Mouse (Mus musculus) megakaryocyte progenitor cell, adult 5-6 weeks (primary cell): ENCODE measurements around the gene Ubl3. TPM values are rescaled to one million over a fixed set of nuclear protein-coding genes. Genes with fewer than 3 reads are reported as not detected.

Experiments
- ATAC-seq: replicated peaks from 2 replicates; pipeline ENCODE4 v1.8.0; 2016; ENCODE audit warnings: mild to moderate bottlenecking, moderate TSS enrichment, inconsistent platforms; ENCODE audit not compliant: poor library complexity
- total RNA-seq, 2 experiments: library from RNA; stranded (forward) in 1 of 2; stranded (reverse) in 1 of 2; fragments of 157-497, 149-512 nt in 1 of 2; fragments of 200-1000 nt in 1 of 2; gene quantifications; 2 replicates each; pipeline versions ENCODE4 v1.2.3 to v1.2.4; 2015 to 2017

Ubl3 gene
- total RNA-seq (2015), result 23.5 and 26.2 TPM in 2 replicates
- total RNA-seq (2017), result 33.2 and 37.4 TPM in 2 replicates

DNA sequence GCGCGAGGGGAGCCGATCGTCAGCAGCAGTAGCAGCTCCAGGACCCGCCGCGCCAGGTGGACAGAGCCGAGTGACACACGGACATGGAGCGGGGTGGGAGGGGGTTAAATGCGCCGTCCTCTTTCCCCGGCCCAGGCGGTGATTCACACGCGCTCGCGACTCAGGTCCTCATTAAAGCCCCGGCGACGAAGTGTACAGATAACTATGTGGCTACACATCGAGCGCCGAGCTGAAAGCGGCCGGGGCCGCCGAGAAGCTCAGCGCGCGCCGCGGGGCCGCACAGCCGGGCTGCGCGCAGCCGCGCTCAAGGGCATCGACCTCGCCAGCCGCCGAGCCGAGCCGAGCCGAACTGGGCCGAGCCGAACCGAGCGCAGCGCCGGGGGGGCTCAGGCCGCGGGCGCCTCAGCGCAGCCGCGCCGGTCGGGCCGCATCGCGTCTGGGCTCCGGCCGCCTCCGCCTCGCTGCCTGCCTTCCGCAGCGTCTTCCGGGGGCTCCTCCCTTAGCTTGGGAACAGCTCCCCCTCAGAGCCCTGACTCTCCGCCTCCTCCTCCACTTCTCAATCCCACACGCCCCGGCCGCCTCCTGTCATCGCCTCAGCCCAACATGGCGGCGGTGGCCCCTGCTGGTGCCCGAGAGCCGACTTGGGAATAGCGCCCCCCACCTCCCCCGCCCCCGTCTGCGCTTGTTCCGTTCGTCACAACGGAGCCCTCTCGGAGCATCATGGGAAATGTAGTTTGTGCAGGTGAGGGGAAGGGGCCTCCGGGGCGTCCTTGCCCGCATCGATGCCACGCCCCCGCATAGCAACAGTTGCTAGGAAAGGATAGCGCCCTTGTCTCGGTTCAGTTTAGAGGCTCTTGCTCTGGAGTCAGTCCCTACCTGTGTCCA is at the start of gene Ubl3:
TSS of gene Ubl3 (minus strand) at position 603 of the 885 bp plus-strand sequence.
- peak; percentile 70 for ATAC-seq

DNA sequence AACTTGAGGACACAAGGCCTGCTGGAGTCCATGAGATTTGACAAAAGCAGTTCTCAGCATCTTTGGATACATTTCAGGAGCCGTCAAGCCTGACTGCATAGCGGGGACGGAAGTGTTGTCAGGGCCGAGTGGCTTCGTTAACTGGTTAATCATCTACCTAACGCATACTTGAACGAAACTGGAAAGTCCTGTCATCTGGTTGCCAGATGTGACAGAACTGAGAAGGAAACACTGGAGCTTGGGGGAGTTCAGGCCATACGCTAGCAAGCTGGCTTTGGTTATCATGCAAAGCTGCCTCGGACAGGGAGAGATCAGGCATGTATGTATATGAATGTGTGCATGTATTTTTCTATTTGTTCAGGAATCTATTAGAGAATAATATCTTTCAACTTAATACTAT is 45.8 kb upstream of the Ubl3 start:
- ATAC-seq, result no peak

DNA sequence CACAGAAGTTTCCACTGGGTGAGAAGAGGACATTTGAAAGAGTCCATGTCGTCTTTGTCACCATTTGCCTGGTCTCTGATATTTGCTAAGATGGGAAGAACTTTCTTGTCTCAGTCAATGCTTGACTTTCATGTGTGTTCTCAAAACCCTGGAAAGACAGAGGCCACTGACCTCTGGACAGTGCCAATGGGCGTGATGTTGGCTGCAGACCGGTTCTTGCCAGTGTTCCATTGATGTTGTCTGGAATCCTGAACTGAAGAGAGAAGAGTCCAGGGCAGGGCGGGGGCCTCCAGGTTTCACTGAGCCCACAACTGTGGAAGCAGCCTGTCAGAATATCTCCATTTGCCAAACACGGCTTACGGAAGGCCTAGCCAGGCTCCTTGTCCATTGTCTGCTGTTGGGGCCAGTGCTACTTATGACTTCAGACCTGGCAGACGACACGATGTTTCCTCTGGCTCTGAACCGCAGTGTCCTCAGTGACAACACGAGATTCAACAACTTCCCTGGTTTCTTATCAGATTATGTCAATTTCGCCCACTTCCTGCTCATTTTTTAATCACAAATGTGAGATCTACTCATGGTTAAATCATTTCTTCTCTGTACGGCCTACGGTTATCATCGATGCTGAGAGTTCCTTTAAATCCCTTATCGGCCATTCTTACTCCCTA is 43.6 kb upstream of the Ubl3 start:
- ATAC-seq, result peak; percentile 45

DNA sequence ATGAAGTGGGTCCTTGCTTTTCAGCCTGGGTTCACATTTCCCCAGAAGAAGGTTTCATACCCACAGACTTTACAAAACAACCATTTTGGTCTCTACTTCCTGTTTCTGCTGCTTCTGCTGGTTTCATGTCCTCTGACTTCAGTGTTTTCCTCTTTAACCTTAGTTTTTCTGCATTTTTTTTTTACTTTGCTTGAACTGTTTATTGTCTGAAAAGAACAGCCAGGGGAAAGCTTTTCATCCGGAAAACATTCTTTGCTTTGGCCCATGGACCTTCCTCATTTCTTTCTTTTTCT is 42.8 kb upstream of the Ubl3 start:
- ATAC-seq, result peak; percentile 85

DNA sequence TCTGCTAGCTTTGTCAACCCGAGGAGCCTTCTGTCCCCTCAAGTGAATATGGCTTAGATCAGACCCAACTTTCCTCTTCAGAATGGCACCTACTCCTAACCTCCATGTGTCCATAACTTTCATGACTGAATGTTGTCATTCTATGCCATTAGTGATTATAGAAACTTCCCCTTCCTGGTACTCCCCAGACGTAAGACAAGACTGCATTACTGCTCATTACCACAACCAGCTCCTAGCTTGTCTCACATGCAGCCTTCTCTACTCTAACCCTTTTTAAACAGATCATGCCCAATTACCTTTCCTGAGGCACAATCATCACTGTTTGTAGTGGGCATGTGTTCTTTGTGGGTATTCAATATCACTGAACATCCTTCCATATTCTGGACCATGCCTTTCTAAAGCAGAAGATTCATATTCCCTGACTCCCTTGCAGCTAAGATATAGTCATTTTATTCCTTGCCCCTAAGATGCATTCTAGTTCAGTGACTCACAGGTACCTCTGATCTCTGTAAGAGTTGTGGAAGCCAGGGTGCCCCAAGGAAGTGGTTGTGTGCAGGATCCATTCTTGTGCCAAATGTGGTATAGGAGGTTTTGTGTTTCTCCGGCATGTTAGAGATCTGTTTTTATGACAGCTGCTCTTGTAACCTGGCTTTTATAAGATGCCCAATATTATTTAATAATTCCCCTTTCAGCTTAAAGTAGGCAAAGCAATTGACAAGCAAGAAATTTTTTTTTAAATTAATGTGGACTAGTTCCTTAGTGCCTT is 42.3 kb upstream of the Ubl3 start:
- peak; percentile 33; the same call in 1 of the 2 replicates for ATAC-seq

DNA sequence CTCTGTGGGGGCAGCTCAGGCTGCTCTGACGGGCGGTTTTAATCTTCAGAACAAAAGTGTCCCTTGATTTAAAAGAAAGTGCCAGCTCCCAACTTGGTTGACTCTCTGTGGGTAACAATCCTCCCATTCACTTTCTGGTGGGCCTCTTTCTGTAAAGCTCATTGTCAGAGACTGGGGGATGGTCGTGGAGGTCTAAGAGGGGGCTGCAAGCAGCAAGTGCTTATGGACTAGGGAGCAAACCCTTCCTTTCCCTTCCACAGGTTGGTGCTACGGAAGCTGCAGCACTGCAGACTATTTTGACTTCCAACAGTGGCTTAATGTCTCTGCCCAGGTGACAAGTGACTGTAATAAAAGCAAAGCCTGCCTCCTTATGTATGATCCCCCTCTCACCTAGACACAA is 41.0 kb upstream of the Ubl3 start:
- no peak for ATAC-seq

DNA sequence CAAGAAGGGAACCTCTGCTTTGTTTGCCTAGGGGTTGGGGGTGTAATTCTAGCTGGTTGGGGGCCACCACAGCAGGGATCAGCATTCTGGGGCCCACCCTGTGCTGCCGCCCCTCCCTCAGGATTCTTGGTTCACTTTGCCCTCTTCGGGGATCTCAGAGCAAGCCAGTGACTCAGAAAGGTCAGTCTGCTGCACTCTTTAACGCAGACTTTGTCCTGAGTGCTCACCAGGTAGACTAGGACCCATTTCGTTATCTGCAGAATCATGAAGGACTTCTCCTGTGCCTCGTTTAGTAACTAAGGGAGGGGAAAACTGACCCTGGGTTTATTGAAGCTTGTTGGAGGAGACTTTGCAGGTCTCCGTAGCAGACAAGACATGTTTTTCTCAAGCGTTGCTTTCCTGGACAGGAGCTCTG is 38.9 kb upstream of the Ubl3 start:
- no peak for ATAC-seq

DNA sequence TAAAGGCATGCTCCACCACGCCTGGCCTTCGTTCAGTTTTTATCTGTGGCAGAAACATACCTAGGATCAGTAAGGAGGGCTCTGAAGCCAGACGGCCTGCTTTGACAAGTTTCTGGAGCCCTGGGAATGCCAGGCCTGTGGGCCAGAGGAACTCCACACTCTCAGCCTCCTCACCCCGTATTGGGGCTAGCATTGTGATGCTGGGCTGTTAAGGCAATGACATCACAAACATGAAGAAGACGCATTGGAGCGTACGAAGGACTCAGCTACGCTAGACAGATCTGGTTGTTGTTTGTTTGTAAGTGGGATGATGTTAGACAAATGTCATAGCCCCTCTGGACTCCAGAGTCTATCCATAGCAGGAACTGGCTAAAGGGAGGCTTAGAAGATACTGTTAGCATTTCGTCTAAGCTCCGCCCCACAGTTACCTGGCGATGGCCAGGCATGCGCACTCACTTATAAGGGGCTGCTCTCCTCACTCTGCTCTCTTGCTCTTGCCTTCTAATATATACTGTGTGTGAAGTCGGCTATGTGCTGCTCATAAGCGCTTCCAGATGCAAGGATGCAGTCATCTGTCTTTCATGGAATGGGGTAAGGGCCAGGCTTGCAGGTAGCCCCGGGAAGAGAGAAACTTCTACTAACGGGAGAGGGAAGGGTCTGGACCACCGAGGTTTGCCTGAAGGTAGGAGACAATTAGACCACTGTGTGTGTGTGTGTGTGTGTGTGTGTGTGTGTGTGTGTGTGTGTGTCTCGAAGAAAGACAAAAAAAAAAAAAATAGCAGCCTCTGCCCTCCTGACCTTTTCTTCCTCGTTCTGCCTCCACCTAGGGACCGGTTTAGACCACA is 38.2 kb upstream of the Ubl3 start:
- no peak for ATAC-seq

DNA sequence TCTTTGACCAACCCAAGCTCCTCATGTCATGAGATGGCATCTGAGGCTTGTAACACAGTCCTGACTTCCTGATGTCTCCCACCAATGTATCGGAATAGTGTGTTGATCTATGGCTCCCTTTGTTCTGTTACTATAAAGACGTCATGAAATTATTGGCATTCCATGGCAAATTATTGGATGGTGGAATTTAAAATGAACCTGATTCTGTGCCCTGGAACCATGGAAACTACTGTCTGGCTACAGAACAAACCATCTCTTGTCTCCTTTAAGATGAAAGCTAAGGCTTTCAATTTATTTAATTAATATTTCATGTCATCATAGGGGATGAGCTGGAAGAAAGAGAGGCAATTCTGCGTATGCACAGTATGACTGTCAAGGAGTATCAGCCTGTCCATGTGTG is 36.4 kb upstream of the Ubl3 start:
- no peak for ATAC-seq

DNA sequence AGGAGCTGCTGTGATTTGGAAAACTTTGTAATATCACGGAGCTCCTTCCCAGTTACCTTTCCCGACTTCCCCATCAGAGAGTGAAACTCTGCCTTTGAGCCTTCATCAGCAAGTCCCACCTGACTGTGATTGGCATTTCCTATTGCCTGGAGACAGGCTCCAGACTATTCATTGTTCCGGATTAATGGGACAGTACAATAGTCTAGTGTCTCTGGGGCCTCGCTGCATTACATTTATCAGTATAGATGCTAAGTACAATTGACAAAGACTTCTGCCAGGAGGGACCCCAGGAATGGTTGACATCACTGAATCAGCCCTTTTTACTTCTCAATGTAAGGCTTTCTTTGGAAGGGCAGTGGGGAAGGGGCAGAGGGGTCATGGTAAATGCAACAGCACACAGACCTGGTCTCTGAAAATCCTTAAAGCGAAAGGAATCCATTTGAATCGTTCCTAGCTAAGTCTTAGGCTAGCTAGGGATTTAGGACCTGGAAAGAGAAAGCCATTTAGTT is 35.6 kb upstream of the Ubl3 start:
- no peak for ATAC-seq

DNA sequence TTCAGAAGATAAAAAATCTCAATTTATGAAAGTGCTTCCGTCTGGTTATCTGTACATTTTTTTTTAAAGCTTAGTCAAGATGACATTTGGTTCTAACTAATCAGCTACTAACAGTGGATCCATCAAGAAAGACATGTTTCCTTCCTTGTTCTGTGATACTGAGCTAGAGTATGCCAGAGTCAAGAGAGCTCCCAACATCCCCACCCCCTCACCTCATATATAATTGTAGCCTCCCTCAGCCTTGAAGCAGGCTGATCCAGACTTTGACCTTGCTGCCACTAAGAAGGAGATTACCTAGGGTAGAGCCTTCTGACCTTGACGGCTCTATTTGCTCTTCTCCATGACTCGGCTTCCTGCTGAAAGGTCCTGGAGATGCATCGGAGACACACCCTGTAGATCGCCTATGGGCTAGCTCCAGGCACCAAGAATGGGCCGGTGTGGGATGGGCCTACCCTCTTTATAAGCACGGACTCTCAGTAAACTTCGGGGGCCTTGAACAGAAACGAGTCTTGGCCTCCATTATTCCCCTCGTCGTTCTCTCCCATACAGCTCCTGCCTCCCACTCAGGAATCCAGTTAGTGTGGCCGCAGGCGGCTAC is 27.9 kb upstream of the Ubl3 start:
- no peak for ATAC-seq

DNA sequence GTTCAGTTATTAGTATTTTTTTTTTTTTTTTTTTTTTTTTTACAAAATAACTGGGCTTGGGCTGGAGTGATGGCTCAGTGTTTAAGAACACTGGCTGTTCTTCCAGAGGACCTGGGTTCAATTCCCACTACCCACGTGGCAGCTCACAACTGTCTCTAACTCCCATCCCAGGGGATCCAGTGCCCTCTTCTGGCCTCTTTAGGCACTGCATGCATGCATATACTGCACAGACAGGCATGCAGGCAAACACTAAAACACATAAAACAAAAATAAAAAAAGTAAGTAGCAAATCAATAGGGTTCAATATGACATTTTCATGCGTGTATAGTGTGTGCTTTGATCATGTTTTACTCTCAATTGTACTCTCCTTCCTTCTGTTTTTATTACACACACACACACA is 26.6 kb upstream of the Ubl3 start:
- no peak for ATAC-seq

DNA sequence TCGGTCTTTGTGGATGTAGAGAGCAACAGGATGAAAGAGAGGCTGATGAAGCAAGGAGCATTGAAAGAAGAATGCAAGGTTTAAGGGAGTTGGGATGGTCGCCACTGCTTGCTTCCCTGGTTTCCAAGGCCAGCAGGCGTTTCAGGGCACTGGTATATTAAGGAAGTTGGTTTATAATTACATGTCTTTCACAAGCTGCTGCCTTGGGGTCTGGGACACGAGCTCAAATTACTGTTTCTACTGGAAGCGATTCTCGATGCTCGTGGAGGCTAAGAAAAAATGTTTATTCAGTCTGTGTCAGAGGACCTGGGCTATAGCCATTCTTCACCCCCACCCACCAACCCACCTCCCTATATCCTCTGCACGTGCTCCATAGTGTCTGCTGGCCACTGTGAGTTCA is 25.8 kb upstream of the Ubl3 start:
- ATAC-seq, result no peak

DNA sequence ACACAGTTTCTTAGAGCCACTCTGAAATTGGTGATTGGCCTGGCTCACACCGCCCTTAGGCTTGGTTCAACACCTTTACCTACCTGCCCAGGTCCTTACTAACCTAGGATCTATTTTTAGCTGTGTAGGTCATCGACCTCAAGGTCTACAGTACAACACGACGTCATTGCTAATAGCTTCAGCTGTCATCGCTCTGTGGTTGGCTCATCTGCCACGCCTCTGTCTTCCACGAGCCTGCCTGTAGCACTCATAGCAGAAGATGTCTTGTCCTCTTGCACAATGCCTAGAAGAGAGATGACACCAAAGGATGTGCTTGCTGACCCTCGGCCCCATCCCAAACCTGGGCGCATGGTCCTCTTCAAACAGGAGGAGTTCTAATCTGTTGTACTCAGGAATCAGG is 24.7 kb upstream of the Ubl3 start:
- no peak for ATAC-seq

DNA sequence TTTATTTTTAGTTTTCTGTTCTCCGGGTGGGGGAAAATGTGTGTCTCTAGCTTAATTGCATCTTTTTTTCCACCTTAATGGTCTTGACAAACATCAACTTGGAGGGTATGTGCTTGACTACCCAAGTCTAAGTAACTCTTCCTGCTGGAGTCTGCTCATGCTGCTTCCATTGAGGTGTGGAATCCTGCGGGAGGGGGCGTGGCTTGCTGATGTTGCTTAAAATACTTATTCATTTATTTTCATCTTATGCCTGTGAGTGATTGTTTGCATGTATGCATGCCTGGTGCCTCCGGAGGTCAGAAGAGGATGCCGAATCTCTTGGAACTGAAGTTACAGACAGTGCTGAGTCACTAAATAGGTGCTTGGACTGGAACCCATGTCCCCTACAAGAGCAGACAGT is 22.6 kb upstream of the Ubl3 start:
- no peak for ATAC-seq

DNA sequence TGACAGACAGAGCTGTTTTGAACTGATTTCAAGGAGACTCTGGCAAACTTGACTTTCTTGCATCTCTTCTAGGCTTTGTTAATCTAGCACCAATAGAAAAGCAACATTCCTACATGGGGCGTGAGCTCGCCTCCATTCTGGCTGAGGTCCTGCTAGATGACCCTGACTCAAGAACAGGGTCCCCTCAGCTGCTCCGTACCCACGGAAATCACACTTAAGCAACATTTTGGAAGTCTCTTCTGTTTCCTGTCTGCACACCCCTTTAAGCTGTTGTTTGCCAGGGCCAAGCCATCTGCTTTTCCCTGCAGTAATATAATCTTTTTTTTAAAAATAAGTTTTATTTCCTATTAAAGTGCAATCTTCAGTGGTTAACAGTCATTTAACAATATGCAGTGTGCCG is 20.1 kb upstream of the Ubl3 start:
- no peak for ATAC-seq

DNA sequence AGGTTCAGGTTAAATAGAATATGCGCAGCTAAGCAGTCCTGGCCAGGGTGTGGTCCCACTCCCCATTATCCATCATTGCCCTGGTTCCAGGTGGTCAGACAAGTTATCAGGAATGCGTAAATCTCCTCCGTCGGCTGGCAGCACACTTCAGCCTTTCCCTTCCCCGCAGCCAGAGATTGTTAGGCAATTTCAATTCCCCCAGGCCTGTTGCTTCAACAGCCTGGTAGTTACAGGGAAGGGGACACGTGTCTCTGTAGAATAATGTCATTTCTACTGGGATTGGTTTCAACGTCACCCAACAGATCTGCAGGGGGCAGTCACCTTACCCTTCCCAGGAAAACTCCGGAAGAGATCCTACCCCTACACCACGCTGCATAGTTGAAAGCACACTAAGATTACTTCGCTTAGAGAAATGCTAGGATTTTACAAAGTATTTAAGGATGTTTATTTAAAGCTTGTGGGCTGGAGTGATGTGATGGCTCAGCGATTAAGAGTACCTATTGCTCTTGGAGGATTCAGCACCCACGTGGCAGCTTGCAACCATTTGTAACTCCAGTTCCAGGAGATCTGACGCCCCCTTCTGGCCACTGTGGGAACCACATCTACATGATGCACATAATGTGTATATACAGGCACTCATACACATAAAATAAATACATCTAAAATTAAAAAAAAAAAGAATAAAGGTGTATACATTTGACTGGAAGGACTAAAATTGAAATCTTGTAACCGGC is 18.1 kb upstream of the Ubl3 start:
- ATAC-seq, result no peak

DNA sequence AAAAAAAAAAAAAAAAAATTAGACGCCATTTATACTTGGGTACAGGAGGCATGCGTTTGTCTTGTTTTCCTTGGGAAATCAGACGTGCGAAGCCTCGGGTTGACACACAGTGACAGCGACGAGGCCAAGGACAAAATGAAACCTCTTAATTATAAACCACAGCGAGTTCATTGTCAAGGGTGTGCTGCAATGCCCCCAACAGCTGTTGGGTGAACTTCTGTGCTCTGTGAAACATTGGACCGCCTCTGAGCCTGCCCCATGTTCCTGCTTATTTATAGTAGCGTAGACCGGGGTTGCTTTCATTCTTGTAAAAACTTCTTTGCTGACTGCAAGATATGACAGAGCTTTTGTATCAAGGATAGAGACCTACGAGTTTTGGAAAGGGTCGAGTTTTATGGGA is 16.9 kb upstream of the Ubl3 start:
- ATAC-seq, result no peak

DNA sequence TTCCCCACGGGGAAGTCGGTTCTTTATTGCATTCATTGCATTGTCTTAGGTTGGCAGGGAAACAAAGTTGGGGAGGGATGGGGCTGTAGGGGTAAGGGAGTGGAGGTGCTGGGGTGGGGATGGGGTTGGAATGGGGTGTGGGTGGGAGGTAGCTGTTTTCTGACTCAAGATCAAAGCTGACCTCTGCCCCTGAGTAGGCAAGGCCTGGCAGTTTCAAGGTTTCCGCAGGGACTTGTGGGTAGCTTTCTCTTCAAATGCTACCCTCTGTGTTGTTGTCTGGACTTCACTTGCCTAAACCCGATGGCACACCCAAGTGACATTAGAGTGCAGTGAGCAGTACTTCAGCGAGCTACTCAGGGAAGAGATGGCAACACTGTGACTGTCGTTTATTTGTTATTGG is 13.0 kb upstream of the Ubl3 start:
- no peak for ATAC-seq

DNA sequence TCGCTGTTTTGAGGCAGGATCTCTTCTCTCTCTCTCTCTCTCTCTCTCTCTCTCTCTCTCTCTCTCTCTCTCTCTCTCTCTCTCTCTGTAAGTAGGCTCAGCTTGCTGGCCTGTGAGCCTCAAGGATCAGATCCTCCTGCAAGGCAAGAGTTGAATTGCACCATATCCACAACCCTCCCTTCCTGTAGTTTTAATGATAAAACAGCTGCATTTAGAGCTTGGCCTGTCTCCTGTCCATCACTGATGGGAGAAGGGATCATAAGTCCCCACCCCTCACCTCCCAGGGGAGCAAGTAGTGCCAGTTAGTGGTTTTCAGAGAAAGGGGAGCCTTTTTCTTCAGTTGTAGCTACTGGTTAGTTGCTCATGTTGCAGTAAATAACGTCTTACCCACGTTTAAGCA is 11.5 kb upstream of the Ubl3 start:
- no peak for ATAC-seq
